8 mouse cellular contexts compared by ENCODE assay signal in the genomic region with DNA sequence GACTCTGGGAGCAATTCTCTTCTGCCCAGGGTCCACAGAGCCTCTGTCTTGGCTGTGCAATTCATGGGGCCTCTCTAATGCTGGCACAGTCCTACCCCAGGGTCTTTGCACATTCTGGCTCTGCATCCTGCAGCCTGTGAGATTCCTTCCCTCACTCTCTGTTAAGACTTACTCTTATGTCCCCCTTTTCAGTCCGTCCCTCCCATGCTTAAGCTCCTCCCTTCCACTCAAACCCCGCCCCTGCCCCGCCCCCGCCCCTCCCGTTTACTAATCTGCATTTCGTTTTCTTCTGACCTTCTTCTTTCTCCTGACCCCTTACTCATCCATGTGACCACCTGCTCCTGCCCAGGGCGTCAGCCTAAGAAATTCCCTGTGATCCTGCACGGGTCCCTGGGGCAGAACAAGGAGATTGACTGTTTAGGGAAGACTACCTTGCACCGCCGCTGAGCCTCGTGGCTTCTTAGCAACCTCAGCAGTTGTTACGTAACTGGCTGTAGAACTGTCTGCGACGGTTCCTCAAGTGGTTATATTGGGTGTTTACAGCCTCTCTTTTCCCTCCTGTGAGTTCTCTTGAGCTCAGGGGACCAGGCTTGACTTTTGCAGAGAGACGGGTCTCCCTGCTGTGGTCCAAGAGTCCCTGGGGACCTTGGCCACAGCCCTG. TPM values are rescaled to one million over a fixed set of nuclear protein-coding genes. Genes with fewer than 3 reads are reported as not detected.
DNase-seq lines count a peak whose midpoint lies in the region; ATAC-seq and TF ChIP-seq lines count a peak whose summit lies in the region.

No protein-coding gene starts in this region.

- no peak for DNase-seq in heart, adult 2 months
- DNase-seq in thymus, postnatal 4 days: peak; percentile 43
- DNase-seq in thymus, postnatal 36 days: no peak
- DNase-seq in cerebellum, adult 11-12 months: no peak
- no peak for DNase-seq in T-cell, adult 2 months (ENCODE audit: low spot score)
- DNase-seq in forebrain, embryonic 11.5 days (ENCODE audit: low spot score): no peak

- no peak overlapping the region for H3K9ac ChIP-seq in heart, embryonic 14.5 days (ENCODE audit: low read length)
- no peak overlapping the region for H3K9ac ChIP-seq in heart, adult 2 months (ENCODE audit: low read depth, low read length)
- H3K9ac ChIP-seq in liver, embryonic 16.5 days (ENCODE audit: low read depth, low read length): no peak overlapping the region
- H3K9ac ChIP-seq in forebrain, embryonic 11.5 days (ENCODE audit: low read length): no peak overlapping the region

- intact Hi-C loops in heart, adult 2 months (cut with DNase I): no loop called here

- WGBS in heart, embryonic 14.5 days: 18% methylated on average over 15 of the region's 15 CpGs
- WGBS in heart, adult 2 months: 27% methylated on average over 15 of the region's 15 CpGs
- 4% methylated on average over 15 of the region's 15 CpGs for WGBS in liver, embryonic 16.5 days (ENCODE audit: insufficient replicate concordance)
- WGBS in forebrain, embryonic 11.5 days: 20% methylated on average over 15 of the region's 15 CpGs

- H3K4me1 ChIP-seq in heart, embryonic 14.5 days (ENCODE audit: control insufficient read depth in 2 of 2, insufficient read depth in 2 of 2, low read length in 2 of 2): peaks cover 10% of the 10 kb centered on the region in 2 experiments
- H3K4me1 ChIP-seq in heart, adult 2 months (ENCODE audit: control insufficient read depth, insufficient read depth, low read length): no peaks in the 10 kb centered on the region; the same call in 1 of the 2 replicates
- H3K4me1 ChIP-seq in liver, embryonic 16.5 days (ENCODE audit: control insufficient read depth, low read depth, low read length): no peaks in the 10 kb centered on the region; the same call in 1 of the 2 replicates
- H3K4me1 ChIP-seq in forebrain, embryonic 11.5 days (replicated peaks; ENCODE audit: control insufficient read depth, insufficient read depth, low read length): no peaks in the 10 kb centered on the region

- no peak for ATAC-seq in heart, embryonic 14.5 days (ENCODE audit: insufficient number of reproducible peaks, insufficient read depth, low FRiP score, low read depth)
- ATAC-seq in liver, embryonic 16.5 days (ENCODE audit: low read depth): 0 out of 2 replicates have a peak, but pooled peaks have one; percentile 21
- ATAC-seq in forebrain, embryonic 11.5 days (replicated peaks; ENCODE audit: low FRiP score): no peak

- no peak for TF ChIP-seq POLR2A in heart, adult 2 months (IDR thresholded peaks at IDR 0.05; ENCODE audit: insufficient read depth, low read depth, low read length)

- no peaks in the 10 kb centered on the region for H3K27me3 ChIP-seq in heart, embryonic 14.5 days (ENCODE audit: control insufficient read depth, insufficient read depth, low read length)
- no peaks in the 10 kb centered on the region for H3K27me3 ChIP-seq in heart, adult 2 months (ENCODE audit: control insufficient read depth, insufficient read depth, low read length)
- H3K27me3 ChIP-seq in liver, embryonic 16.5 days (ENCODE audit: control insufficient read depth, insufficient read depth, low read depth, low read length): no peaks in the 10 kb centered on the region
- H3K27me3 ChIP-seq in forebrain, embryonic 11.5 days (ENCODE audit: control insufficient read depth, insufficient read depth, low read length): no peaks in the 10 kb centered on the region

- peaks cover 10% of the 10 kb centered on the region for H3K36me3 ChIP-seq in heart, embryonic 14.5 days (ENCODE audit: control insufficient read depth, insufficient read depth, low read length)
- no peaks in the 10 kb centered on the region for H3K36me3 ChIP-seq in heart, adult 2 months (ENCODE audit: control insufficient read depth, insufficient read depth, low read length)
- H3K36me3 ChIP-seq in liver, embryonic 16.5 days (ENCODE audit: control insufficient read depth, insufficient read depth): peaks cover 7% of the 10 kb centered on the region
- H3K36me3 ChIP-seq in forebrain, embryonic 11.5 days (ENCODE audit: control insufficient read depth, insufficient read depth, low read length): peaks cover 3% of the 10 kb centered on the region; the same call in 1 of the 2 replicates

- H3K27ac ChIP-seq in heart, embryonic 14.5 days (replicated peaks in 1 of 2; ENCODE audit: control insufficient read depth in 1 of 2, insufficient read depth in 1 of 2, low read depth in 2 of 2, low read length in 2 of 2): no peak overlapping the region
- no peak overlapping the region for H3K27ac ChIP-seq in heart, adult 2 months
- no peak overlapping the region for H3K27ac ChIP-seq in liver, embryonic 16.5 days (ENCODE audit: low read length)
- H3K27ac ChIP-seq in forebrain, embryonic 11.5 days (ENCODE audit: low read depth, low read length): no peak overlapping the region

- no peaks in the 10 kb centered on the region for H3K79me2 ChIP-seq in heart, adult 2 months (replicated peaks; ENCODE audit: control insufficient read depth, insufficient read depth, low read length)

- H3K4me2 ChIP-seq in heart, embryonic 14.5 days (ENCODE audit: low read length): peak overlapping the region; percentile 18; the same call in 1 of the 2 replicates
- H3K4me2 ChIP-seq in liver, embryonic 16.5 days (ENCODE audit: low read depth, low read length): peak overlapping the region; percentile 59
- H3K4me2 ChIP-seq in forebrain, embryonic 11.5 days (ENCODE audit: low read depth, low read length, severe bottlenecking): no peak overlapping the region

- no peak for TF ChIP-seq CTCF in heart, adult 2 months (IDR thresholded peaks at IDR 0.05)

- TF ChIP-seq EP300 in heart, adult 2 months (IDR thresholded peaks at IDR 0.05; ENCODE audit: insufficient read depth, low read depth, low read length): no peak

- H3K9me3 ChIP-seq in heart, embryonic 14.5 days (ENCODE audit: control insufficient read depth, low read length): no peaks in the 10 kb centered on the region
- no peaks in the 10 kb centered on the region for H3K9me3 ChIP-seq in liver, embryonic 16.5 days (replicated peaks; ENCODE audit: control insufficient read depth, low read length)
- no peaks in the 10 kb centered on the region for H3K9me3 ChIP-seq in forebrain, embryonic 11.5 days (ENCODE audit: control insufficient read depth, low read length)

- H3K4me3 ChIP-seq in heart, embryonic 14.5 days (ENCODE audit: control insufficient read depth in 1 of 2, insufficient read depth in 1 of 2, low read depth in 1 of 2, low read length in 2 of 2): no peak overlapping the region
- no peak overlapping the region for H3K4me3 ChIP-seq in heart, adult 2 months
- H3K4me3 ChIP-seq in liver, embryonic 16.5 days (ENCODE audit: low read depth, low read length): peak overlapping the region; percentile 39
- no peak overlapping the region for H3K4me3 ChIP-seq in forebrain, embryonic 11.5 days (ENCODE audit: low read depth, low read length)

RNA-seq across cellular contexts. Expression of a gene that starts 10.5 kb away (rescaled TPM):
- polyA plus RNA-seq in heart, embryonic 14.5 days (2014; fragmentation: Nextera tagmentation; extraction: Ambion mirVana): not detected in 2 replicates
- not detected for total RNA-seq in heart, adult 2 months (2021)
- polyA plus RNA-seq in heart, adult 2 months (2012; rRNA removed): not detected in 2 replicates
- not detected in 2 replicates for polyA plus RNA-seq in liver, embryonic 16.5 days (2015; fragmentation: Nextera tagmentation; extraction: Ambion mirVana)
- 0.67 and 1.0 TPM in 2 replicates for polyA plus RNA-seq in forebrain, embryonic 11.5 days (2014; fragmentation: Nextera tagmentation; extraction: Ambion mirVana)

RNA-seq across cellular contexts. Expression of a gene that starts 45.4 kb away (rescaled TPM):
- 9.4 and 9.6 TPM in 2 replicates for polyA plus RNA-seq in heart, embryonic 14.5 days (2014; fragmentation: Nextera tagmentation; extraction: Ambion mirVana)
- 1 to 10 TPM; 3.3 to 3.9 TPM for total RNA-seq in heart, adult 2 months (2021)
- polyA plus RNA-seq in heart, adult 2 months (2012; rRNA removed): 9.8 and 17.7 TPM in 2 replicates
- polyA plus RNA-seq in liver, embryonic 16.5 days (2015; fragmentation: Nextera tagmentation; extraction: Ambion mirVana): 16.6 and 20.6 TPM in 2 replicates
- 55.4 and 56.6 TPM in 2 replicates for polyA plus RNA-seq in forebrain, embryonic 11.5 days (2014; fragmentation: Nextera tagmentation; extraction: Ambion mirVana)
